Mouse (Mus musculus): ENCODE results near the gene Tagap1.
"Not testable (repeated sequence)": the region's sequence is repeated elsewhere in the genome, so short reads cannot be mapped to it uniquely, and the experiment has no call there.

The Tagap1 gene

GRCm38 (mm10) chr17:6960776-6961175 is at the start of gene Tagap1:
Tagap1 (minus strand) TSS chr17:6961156.
- DNase-seq (ENCODE audit: low spot score), result not testable (repeated sequence)

- not testable (repeated sequence) for DNase-seq (ENCODE audit: low spot score)
Measured at GRCm38 (mm10) chr17:7009901-7010300, 48.9 kb upstream of the Tagap1 start.

GRCm38 (mm10) chr17:7009440-7009839 is 48.5 kb upstream of the Tagap1 start:
- not testable (repeated sequence) for DNase-seq (ENCODE audit: low spot score)

- DNase-seq (ENCODE audit: low spot score), result not testable (repeated sequence)
Measured at GRCm38 (mm10) chr17:7008885-7009284, 47.9 kb upstream of the Tagap1 start.

GRCm38 (mm10) chr17:7005646-7006045 is 44.7 kb upstream of the Tagap1 start:
- not testable (repeated sequence) for DNase-seq (ENCODE audit: low spot score)

GRCm38 (mm10) chr17:7003392-7003791 is 42.4 kb upstream of the Tagap1 start:
- DNase-seq (ENCODE audit: low spot score), result not testable (repeated sequence)

- DNase-seq (ENCODE audit: low spot score), result not testable (repeated sequence)
Measured at GRCm38 (mm10) chr17:7001790-7002585, 41.0 kb upstream of the Tagap1 start.

GRCm38 (mm10) chr17:6997778-6998490 is 37.0 kb upstream of the Tagap1 start:
- not testable (repeated sequence) for DNase-seq (ENCODE audit: low spot score)

GRCm38 (mm10) chr17:6996826-6997225 is 35.9 kb upstream of the Tagap1 start:
- not testable (repeated sequence) for DNase-seq (ENCODE audit: low spot score)

- not testable (repeated sequence) for DNase-seq (ENCODE audit: low spot score)
Measured at GRCm38 (mm10) chr17:6995504-6995903, 34.5 kb upstream of the Tagap1 start.

GRCm38 (mm10) chr17:6986118-6986517 is 25.2 kb upstream of the Tagap1 start:
- not testable (repeated sequence) for DNase-seq (ENCODE audit: low spot score)

- DNase-seq (ENCODE audit: low spot score), result not testable (repeated sequence)
Measured at GRCm38 (mm10) chr17:6980144-6980543, 19.2 kb upstream of the Tagap1 start.

- not testable (repeated sequence) for DNase-seq (ENCODE audit: low spot score)
Measured at GRCm38 (mm10) chr17:6979380-6979779, 18.4 kb upstream of the Tagap1 start.

- peak; percentile 54 for DNase-seq (ENCODE audit: low spot score)
Measured at GRCm38 (mm10) chr17:6978287-6979248, 17.6 kb upstream of the Tagap1 start, which contains the start of gene Gm49721. Gm49721 (plus strand) TSS chr17:6978904.

- not testable (repeated sequence) for DNase-seq (ENCODE audit: low spot score)
Measured at GRCm38 (mm10) chr17:6974985-6975384, 14.0 kb upstream of the Tagap1 start.

GRCm38 (mm10) chr17:6972836-6973396 is 12.0 kb upstream of the Tagap1 start:
- not testable (repeated sequence) for DNase-seq (ENCODE audit: low spot score)

GRCm38 (mm10) chr17:6971238-6971637 is 10.3 kb upstream of the Tagap1 start:
- not testable (repeated sequence) for DNase-seq (ENCODE audit: low spot score)

GRCm38 (mm10) chr17:6970334-6970733 is 9.4 kb upstream of the Tagap1 start, which contains the start of gene Rnaset2b:
Rnaset2b (plus strand) TSS chr17:6970634.
- not testable (repeated sequence) for DNase-seq (ENCODE audit: low spot score)

- DNase-seq (ENCODE audit: low spot score), result not testable (repeated sequence)
Measured at GRCm38 (mm10) chr17:6967673-6968072, 6.7 kb upstream of the Tagap1 start.

GRCm38 (mm10) chr17:6965364-6965763 is 4.4 kb upstream of the Tagap1 start:
- peak; percentile 25 for DNase-seq (ENCODE audit: low spot score)

GRCm38 (mm10) chr17:6962936-6963335 is 2.0 kb upstream of the Tagap1 start:
- not testable (repeated sequence) for DNase-seq (ENCODE audit: low spot score)
